Mouse (Mus musculus): ENCODE measurements around the gene Mrpl19. TPM values are rescaled to one million over a fixed set of nuclear protein-coding genes. Genes with fewer than 3 reads are reported as not detected.
A peak's percentile ranks its signal among the peaks of the same experiment; 100 is the strongest.

The Mrpl19 gene
- polyA plus RNA-seq (2015; fragmentation: Nextera tagmentation; extraction: Ambion mirVana), result 44.1 and 49.0 TPM in 2 replicates

- peak within 1 kb of the TSS; percentile 84 for H3K4me2 ChIP-seq (ENCODE audit: low read depth, low read length)
- H3K36me3 ChIP-seq (ENCODE audit: control insufficient read depth, insufficient read depth), result peaks cover 24% of the 10 kb centered on the region
- peak within 1 kb of the TSS; percentile 88 for H3K9ac ChIP-seq (ENCODE audit: low read length)
- 0 out of 2 replicates have a peak within 1 kb of the TSS, but pooled peaks have one; percentile 37 for H3K27ac ChIP-seq (ENCODE audit: low read length)
- under 1% methylated on average over 44 of the region's 44 CpGs for WGBS
- ATAC-seq (replicated peaks; ENCODE audit: extremely low read depth, insufficient read depth, low FRiP score), result peak; percentile 97
- H3K27me3 ChIP-seq (ENCODE audit: control insufficient read depth, insufficient read depth, low read length), result no peaks in the 10 kb centered on the region
- no peaks in the 10 kb centered on the region for H3K9me3 ChIP-seq (replicated peaks; ENCODE audit: control insufficient read depth, low read length)
- H3K4me1 ChIP-seq (ENCODE audit: control insufficient read depth, insufficient read depth, low read length), result peaks cover 9% of the 10 kb centered on the region
- H3K4me3 ChIP-seq (ENCODE audit: low read length), result peak within 1 kb of the TSS; percentile 89
These were observed at the start of gene Mrpl19 for GRCm38 (mm10) chr6:81965296-81966067. Gene Mrpl19, minus strand, starts transcription at chr6:81965958.

DNA sequence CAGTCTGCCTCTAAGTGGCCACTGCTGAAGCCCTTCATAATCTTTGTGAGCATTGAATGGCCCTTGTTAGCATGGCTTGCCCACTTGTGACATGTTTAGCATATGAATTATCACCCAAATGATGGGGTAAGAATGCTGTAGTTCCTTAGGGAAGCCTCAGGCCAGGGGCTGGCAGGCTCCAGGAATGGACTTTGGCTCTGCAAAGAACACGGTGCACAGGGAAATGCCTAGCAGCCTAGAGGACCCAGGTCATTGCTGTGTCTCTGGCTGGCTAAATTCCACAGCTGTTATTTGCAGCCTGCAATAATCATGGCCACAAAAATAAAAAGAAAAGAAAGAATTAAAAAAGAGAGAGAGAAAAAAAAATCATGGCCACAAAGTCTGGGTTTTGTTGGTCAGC is 46.6 kb upstream of the Mrpl19 start:
- Histone ChIP-seq H3K27ac (ENCODE audit: low read length) (no peak overlapping the region), H3K36me3 (ENCODE audit: control insufficient read depth, insufficient read depth) (no peaks in the 10 kb centered on the region), H3K27me3 (ENCODE audit: control insufficient read depth, insufficient read depth, low read length) (no peaks in the 10 kb centered on the region), H3K9ac (ENCODE audit: low read length) (no peak overlapping the region), H3K4me2 (ENCODE audit: low read depth, low read length) (no peak overlapping the region), H3K4me3 (ENCODE audit: low read length) (no peak overlapping the region), H3K4me1 (ENCODE audit: control insufficient read depth, insufficient read depth, low read length) (no peaks in the 10 kb centered on the region), H3K9me3 (replicated peaks; ENCODE audit: control insufficient read depth, low read length) (no peaks in the 10 kb centered on the region)
- WGBS, result 69% methylated on average over 1 of the region's 1 CpGs
- ATAC-seq (replicated peaks; ENCODE audit: extremely low read depth, insufficient read depth, low FRiP score), result no peak

- no peak for ATAC-seq (replicated peaks; ENCODE audit: extremely low read depth, insufficient read depth, low FRiP score)
- 52% methylated on average over 20 of the region's 20 CpGs for WGBS
- no peaks in the 10 kb centered on the region for H3K36me3 ChIP-seq (ENCODE audit: control insufficient read depth, insufficient read depth)
- H3K4me1 ChIP-seq (ENCODE audit: control insufficient read depth, insufficient read depth, low read length), result peaks cover 4% of the 10 kb centered on the region; the same call in 1 of the 2 replicates
- H3K27ac ChIP-seq (ENCODE audit: low read length), result no peak overlapping the region
- H3K9me3 ChIP-seq (replicated peaks; ENCODE audit: control insufficient read depth, low read length), result no peaks in the 10 kb centered on the region
- no peak overlapping the region for H3K4me3 ChIP-seq (ENCODE audit: low read length)
- no peak overlapping the region for H3K4me2 ChIP-seq (ENCODE audit: low read depth, low read length)
- no peak overlapping the region for H3K9ac ChIP-seq (ENCODE audit: low read length)
- no peaks in the 10 kb centered on the region for H3K27me3 ChIP-seq (ENCODE audit: control insufficient read depth, insufficient read depth, low read length)
These were observed 24.5 kb upstream of the Mrpl19 start for GRCm38 (mm10) chr6:81990049-81990810.

- WGBS, result 93% methylated on average over 5 of the region's 5 CpGs
- no peaks in the 10 kb centered on the region for H3K27me3 ChIP-seq (ENCODE audit: control insufficient read depth, insufficient read depth, low read length)
- no peaks in the 10 kb centered on the region for H3K36me3 ChIP-seq (ENCODE audit: control insufficient read depth, insufficient read depth)
- no peak for ATAC-seq (replicated peaks; ENCODE audit: extremely low read depth, insufficient read depth, low FRiP score)
- no peak overlapping the region for H3K4me3 ChIP-seq (ENCODE audit: low read length)
- peaks cover 4% of the 10 kb centered on the region; the same call in 1 of the 2 replicates for H3K4me1 ChIP-seq (ENCODE audit: control insufficient read depth, insufficient read depth, low read length)
- no peaks in the 10 kb centered on the region for H3K9me3 ChIP-seq (replicated peaks; ENCODE audit: control insufficient read depth, low read length)
- no peak overlapping the region for H3K9ac ChIP-seq (ENCODE audit: low read length)
- H3K4me2 ChIP-seq (ENCODE audit: low read depth, low read length), result no peak overlapping the region
- H3K27ac ChIP-seq (ENCODE audit: low read length), result no peak overlapping the region
These were observed 22.6 kb upstream of the Mrpl19 start for GRCm38 (mm10) chr6:81988341-81988740.

- Histone ChIP-seq H3K9me3 (replicated peaks; ENCODE audit: control insufficient read depth, low read length) (no peaks in the 10 kb centered on the region), H3K36me3 (ENCODE audit: control insufficient read depth, insufficient read depth) (no peaks in the 10 kb centered on the region), H3K27me3 (ENCODE audit: control insufficient read depth, insufficient read depth, low read length) (no peaks in the 10 kb centered on the region), H3K27ac (ENCODE audit: low read length) (no peak overlapping the region), H3K4me2 (ENCODE audit: low read depth, low read length) (no peak overlapping the region), H3K9ac (ENCODE audit: low read length) (0 out of 2 replicates have a peak overlapping the region, but pooled peaks have one; percentile 30), H3K4me1 (ENCODE audit: control insufficient read depth, insufficient read depth, low read length) (peaks cover 4% of the 10 kb centered on the region; the same call in 1 of the 2 replicates), H3K4me3 (ENCODE audit: low read length) (no peak overlapping the region)
- ATAC-seq (replicated peaks; ENCODE audit: extremely low read depth, insufficient read depth, low FRiP score), result no peak
- WGBS, result 82% methylated on average over 3 of the region's 3 CpGs
These were observed 21.8 kb upstream of the Mrpl19 start for GRCm38 (mm10) chr6:81987580-81987979.

DNA sequence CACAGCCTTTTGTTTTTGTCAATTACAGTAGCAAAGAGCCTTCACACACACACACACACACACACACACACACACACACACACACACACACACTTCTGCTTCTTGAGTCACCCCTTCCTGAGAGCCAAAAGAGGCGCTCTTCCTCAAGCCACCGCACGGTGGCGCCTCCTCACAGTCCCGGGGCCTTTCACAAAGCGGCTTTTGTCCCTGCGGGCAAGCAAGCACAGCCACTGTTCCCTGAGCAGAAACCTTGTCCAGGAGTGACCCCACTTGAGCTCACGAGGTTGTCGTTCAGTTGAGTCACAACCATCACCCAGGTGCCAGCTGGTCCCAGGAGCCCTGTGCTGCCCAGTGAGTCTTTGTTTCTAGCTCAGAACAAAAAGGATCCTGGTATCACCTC is 21.3 kb upstream of the Mrpl19 start:
- Histone ChIP-seq H3K9ac (ENCODE audit: low read length) (0 out of 2 replicates have a peak overlapping the region, but pooled peaks have one; percentile 30), H3K4me2 (ENCODE audit: low read depth, low read length) (no peak overlapping the region), H3K4me1 (ENCODE audit: control insufficient read depth, insufficient read depth, low read length) (peaks cover 4% of the 10 kb centered on the region; the same call in 1 of the 2 replicates), H3K36me3 (ENCODE audit: control insufficient read depth, insufficient read depth) (no peaks in the 10 kb centered on the region), H3K9me3 (replicated peaks; ENCODE audit: control insufficient read depth, low read length) (peaks cover 3% of the 10 kb centered on the region; the same call in 1 of the 2 replicates), H3K4me3 (ENCODE audit: low read length) (no peak overlapping the region), H3K27me3 (ENCODE audit: control insufficient read depth, insufficient read depth, low read length) (no peaks in the 10 kb centered on the region), H3K27ac (ENCODE audit: low read length) (no peak overlapping the region)
- 0 out of 2 replicates have a peak, but pooled peaks have one; percentile 39 for ATAC-seq (replicated peaks; ENCODE audit: extremely low read depth, insufficient read depth, low FRiP score)
- 2% methylated on average over 9 of the region's 9 CpGs for WGBS

GRCm38 (mm10) chr6:81986599-81986998 is 20.8 kb upstream of the Mrpl19 start:
- Histone ChIP-seq H3K4me2 (ENCODE audit: low read depth, low read length) (no peak overlapping the region), H3K36me3 (ENCODE audit: control insufficient read depth, insufficient read depth) (no peaks in the 10 kb centered on the region), H3K4me3 (ENCODE audit: low read length) (no peak overlapping the region), H3K9ac (ENCODE audit: low read length) (no peak overlapping the region), H3K27me3 (ENCODE audit: control insufficient read depth, insufficient read depth, low read length) (no peaks in the 10 kb centered on the region), H3K4me1 (ENCODE audit: control insufficient read depth, insufficient read depth, low read length) (peaks cover 4% of the 10 kb centered on the region; the same call in 1 of the 2 replicates), H3K9me3 (replicated peaks; ENCODE audit: control insufficient read depth, low read length) (peaks cover 3% of the 10 kb centered on the region; the same call in 1 of the 2 replicates), H3K27ac (ENCODE audit: low read length) (no peak overlapping the region)
- WGBS, result 38% methylated on average over 5 of the region's 5 CpGs
- no peak for ATAC-seq (replicated peaks; ENCODE audit: extremely low read depth, insufficient read depth, low FRiP score)

DNA sequence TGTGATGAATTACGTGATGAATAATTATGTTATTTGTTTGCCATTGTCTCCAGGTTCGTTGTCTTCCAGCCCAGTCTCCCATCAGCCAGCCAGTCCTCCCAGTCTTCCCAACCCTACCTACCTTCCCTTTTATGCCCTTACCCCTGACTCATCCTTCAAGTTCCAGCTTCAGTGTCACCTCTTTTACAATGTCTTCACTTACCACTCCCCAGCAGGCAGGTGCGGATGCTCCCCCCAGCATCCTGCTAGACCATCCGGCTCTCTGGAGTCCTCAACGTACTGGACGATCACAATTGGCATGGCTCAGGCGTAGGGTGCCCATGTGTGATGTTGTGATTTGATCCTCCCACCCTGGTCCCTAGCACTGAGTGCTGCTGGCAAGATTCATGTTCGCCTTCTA is 20.4 kb upstream of the Mrpl19 start:
- Histone ChIP-seq H3K4me3 (ENCODE audit: low read length) (no peak overlapping the region), H3K4me2 (ENCODE audit: low read depth, low read length) (no peak overlapping the region), H3K9ac (ENCODE audit: low read length) (no peak overlapping the region), H3K27ac (ENCODE audit: low read length) (no peak overlapping the region), H3K4me1 (ENCODE audit: control insufficient read depth, insufficient read depth, low read length) (peaks cover 4% of the 10 kb centered on the region; the same call in 1 of the 2 replicates), H3K36me3 (ENCODE audit: control insufficient read depth, insufficient read depth) (no peaks in the 10 kb centered on the region), H3K9me3 (replicated peaks; ENCODE audit: control insufficient read depth, low read length) (peaks cover 3% of the 10 kb centered on the region; the same call in 1 of the 2 replicates), H3K27me3 (ENCODE audit: control insufficient read depth, insufficient read depth, low read length) (no peaks in the 10 kb centered on the region)
- WGBS, result 85% methylated on average over 8 of the region's 8 CpGs
- no peak for ATAC-seq (replicated peaks; ENCODE audit: extremely low read depth, insufficient read depth, low FRiP score)

Data from heart, embryonic 16.5 days (tissue).